Mouse (Mus musculus): ENCODE measurements around the gene Rbm14. TPM values are rescaled to one million over a fixed set of nuclear protein-coding genes. Genes with fewer than 3 reads are reported as not detected.
A peak's percentile ranks its signal among the peaks of the same experiment; 100 is the strongest.
"Not testable (repeated sequence)": the region's sequence is repeated elsewhere in the genome, so short reads cannot be mapped to it uniquely, and the experiment has no call there.

Gene Rbm14
- polyA plus RNA-seq, 1 experiment from 2014 or later = 80.0 TPM

- H3K9ac ChIP-seq = peak overlapping the region; percentile 64
- no peaks in the 10 kb centered on the region for H3K36me3 ChIP-seq
- ATAC-seq = peak; percentile 52
- peak overlapping the region; percentile 63 for H3K4me3 ChIP-seq (replicated peaks)
- no peak overlapping the region for H3K27ac ChIP-seq
- 26% methylated on average over 10 of the region's 10 CpGs for WGBS
- H3K4me1 ChIP-seq (replicated peaks) = peaks cover 23% of the 10 kb centered on the region
- peak overlapping the region; percentile 96 for H3K4me2 ChIP-seq (replicated peaks)
- peaks cover 22% of the 10 kb centered on the region for H3K27me3 ChIP-seq (replicated peaks)
- no peaks in the 10 kb centered on the region for H3K9me3 ChIP-seq
Observed at GRCm38 (mm10) chr19:4838526-4839140, 27.2 kb upstream of the Rbm14 start.

GRCm38 (mm10) chr19:4837049-4837448, 25.6 kb upstream of the Rbm14 start:
- H3K27me3 ChIP-seq (replicated peaks) = peaks cover 22% of the 10 kb centered on the region
- ATAC-seq = no peak
- H3K36me3 ChIP-seq = no peaks in the 10 kb centered on the region
- H3K9ac ChIP-seq = no peak overlapping the region
- no peaks in the 10 kb centered on the region for H3K9me3 ChIP-seq
- H3K4me1 ChIP-seq (replicated peaks) = peaks cover 23% of the 10 kb centered on the region
- H3K27ac ChIP-seq = no peak overlapping the region
- H3K4me2 ChIP-seq (replicated peaks) = no peak overlapping the region
- no peak overlapping the region for H3K4me3 ChIP-seq (replicated peaks)
- WGBS = 93% methylated on average over 6 of the region's 6 CpGs

- no peak overlapping the region for H3K27ac ChIP-seq
- WGBS = 62% methylated on average over 2 of the region's 2 CpGs
- peaks cover 23% of the 10 kb centered on the region for H3K4me1 ChIP-seq (replicated peaks)
- H3K36me3 ChIP-seq = no peaks in the 10 kb centered on the region
- no peaks in the 10 kb centered on the region for H3K9me3 ChIP-seq
- no peak overlapping the region for H3K9ac ChIP-seq
- H3K4me3 ChIP-seq (replicated peaks) = no peak overlapping the region
- ATAC-seq = no peak
- peaks cover 14% of the 10 kb centered on the region for H3K27me3 ChIP-seq (replicated peaks)
- H3K4me2 ChIP-seq (replicated peaks) = no peak overlapping the region
Observed at GRCm38 (mm10) chr19:4836096-4836495, 24.7 kb upstream of the Rbm14 start.

GRCm38 (mm10) chr19:4833977-4834376, 22.5 kb upstream of the Rbm14 start:
- WGBS = 82% methylated on average over 8 of the region's 8 CpGs
- no peak for ATAC-seq
- Histone ChIP-seq H3K36me3 (no peaks in the 10 kb centered on the region; the same call in 1 of the 2 replicates), H3K4me3 (replicated peaks) (no peak overlapping the region), H3K27me3 (replicated peaks) (no peaks in the 10 kb centered on the region), H3K4me2 (replicated peaks) (no peak overlapping the region), H3K9me3 (no peaks in the 10 kb centered on the region), H3K4me1 (replicated peaks) (peaks cover 16% of the 10 kb centered on the region), H3K9ac (no peak overlapping the region), H3K27ac (no peak overlapping the region)

- no peak overlapping the region for H3K4me3 ChIP-seq (replicated peaks)
- H3K4me2 ChIP-seq (replicated peaks) = 0 out of 2 replicates have a peak overlapping the region, but pooled peaks have one; percentile 12
- H3K9me3 ChIP-seq = no peaks in the 10 kb centered on the region
- no peak overlapping the region for H3K9ac ChIP-seq
- no peaks in the 10 kb centered on the region for H3K27me3 ChIP-seq (replicated peaks)
- no peaks in the 10 kb centered on the region for H3K4me1 ChIP-seq (replicated peaks)
- H3K36me3 ChIP-seq = peaks cover 7% of the 10 kb centered on the region
- no peak overlapping the region for H3K27ac ChIP-seq
- peak; percentile 50 for ATAC-seq
- 61% methylated on average over 7 of the region's 7 CpGs for WGBS
Observed at GRCm38 (mm10) chr19:4829156-4829555, 17.7 kb upstream of the Rbm14 start.

- peak; percentile 89 for ATAC-seq
Observed at GRCm38 (mm10) chr19:4828444-4829114, 17.1 kb upstream of the Rbm14 start.

GRCm38 (mm10) chr19:4820678-4821303, 9.4 kb upstream of the Rbm14 start:
- WGBS = 55% methylated on average over 5 of the region's 5 CpGs
- Histone ChIP-seq H3K4me3 (replicated peaks) (no peak overlapping the region), H3K27me3 (replicated peaks) (no peaks in the 10 kb centered on the region), H3K36me3 (peaks cover 7% of the 10 kb centered on the region), H3K4me2 (replicated peaks) (no peak overlapping the region), H3K27ac (0 out of 2 replicates have a peak overlapping the region, but pooled peaks have one; percentile 40), H3K9ac (no peak overlapping the region), H3K9me3 (0 out of 2 replicates have a peak, but pooled peaks cover under 1% of the 10 kb centered on the region), H3K4me1 (replicated peaks) (peaks cover 2% of the 10 kb centered on the region; the same call in 1 of the 2 replicates)
- ATAC-seq = peak; percentile 96

More at GRCm38 (mm10) chr19:4828444-4829114, 17.1 kb upstream of the Rbm14 start:
- Histone ChIP-seq H3K9me3 (no peaks in the 10 kb centered on the region), H3K27ac (peak overlapping the region; percentile 67), H3K4me2 (replicated peaks) (0 out of 2 replicates have a peak overlapping the region, but pooled peaks have one; percentile 12), H3K27me3 (replicated peaks) (no peaks in the 10 kb centered on the region), H3K4me3 (replicated peaks) (no peak overlapping the region), H3K9ac (no peak overlapping the region), H3K36me3 (peaks cover 7% of the 10 kb centered on the region), H3K4me1 (replicated peaks) (no peaks in the 10 kb centered on the region)
- WGBS = 52% methylated on average over 16 of the region's 16 CpGs

- Histone ChIP-seq H3K27ac (peak overlapping the region; percentile 72), H3K4me1 (replicated peaks) (peaks cover 2% of the 10 kb centered on the region; the same call in 1 of the 2 replicates), H3K36me3 (no peaks in the 10 kb centered on the region), H3K4me2 (replicated peaks) (no peak overlapping the region; the same call in 1 of the 2 replicates), H3K4me3 (replicated peaks) (no peak overlapping the region), H3K9me3 (0 out of 2 replicates have a peak, but pooled peaks cover 2% of the 10 kb centered on the region), H3K9ac (no peak overlapping the region), H3K27me3 (replicated peaks) (no peaks in the 10 kb centered on the region)
- 39% methylated on average over 1 of the region's 1 CpGs for WGBS
- peak; percentile 77 for ATAC-seq
Observed at GRCm38 (mm10) chr19:4817182-4817835, 5.9 kb upstream of the Rbm14 start.

GRCm38 (mm10) chr19:4813015-4813414, 1.6 kb upstream of the Rbm14 start:
- H3K9ac ChIP-seq = no peak overlapping the region
- H3K4me1 ChIP-seq (replicated peaks) = peaks cover 9% of the 10 kb centered on the region
- H3K27ac ChIP-seq = no peak overlapping the region
- 83% methylated on average over 6 of the region's 6 CpGs for WGBS
- no peaks in the 10 kb centered on the region for H3K27me3 ChIP-seq (replicated peaks)
- no peak overlapping the region for H3K4me3 ChIP-seq (replicated peaks)
- 0 out of 2 replicates have a peak, but pooled peaks cover 2% of the 10 kb centered on the region for H3K9me3 ChIP-seq
- ATAC-seq = no peak
- H3K36me3 ChIP-seq = no peaks in the 10 kb centered on the region
- H3K4me2 ChIP-seq (replicated peaks) = no peak overlapping the region

GRCm38 (mm10) chr19:4812334-4812949, 1.0 kb upstream of the Rbm14 start:
- peak overlapping the region; percentile 78 for H3K4me3 ChIP-seq (replicated peaks)
- WGBS = 72% methylated on average over 8 of the region's 8 CpGs
- H3K9ac ChIP-seq = peak overlapping the region; percentile 89
- ATAC-seq; H3K4me1 ChIP-seq (replicated peaks); H3K36me3 ChIP-seq; H3K9me3 ChIP-seq; H3K27me3 ChIP-seq (replicated peaks): not testable (repeated sequence)
- peak overlapping the region; percentile 98 for H3K27ac ChIP-seq
- H3K4me2 ChIP-seq (replicated peaks) = peak overlapping the region; percentile 55

- Histone ChIP-seq H3K9ac (peak overlapping the region; percentile 89), H3K27ac (peak overlapping the region; percentile 98), H3K4me3 (replicated peaks) (peak overlapping the region; percentile 78), H3K27me3 (replicated peaks) (no peaks in the 10 kb centered on the region), H3K36me3 (no peaks in the 10 kb centered on the region), H3K4me2 (replicated peaks) (peak overlapping the region; percentile 55), H3K4me1 (replicated peaks) (peaks cover 7% of the 10 kb centered on the region), H3K9me3 (0 out of 2 replicates have a peak, but pooled peaks cover 2% of the 10 kb centered on the region)
- 2% methylated on average over 12 of the region's 12 CpGs for WGBS
- no peak; the same call in 1 of the 2 replicates for ATAC-seq
Observed at GRCm38 (mm10) chr19:4811909-4812242, 442 bp upstream of the Rbm14 start.

GRCm38 (mm10) chr19:4810746-4811062, 730 bp downstream of the Rbm14 start:
- 0% methylated on average over 16 of the region's 17 CpGs for WGBS
- Histone ChIP-seq H3K36me3 (no peaks in the 10 kb centered on the region), H3K9ac (peak overlapping the region; percentile 68), H3K9me3 (0 out of 2 replicates have a peak, but pooled peaks cover under 1% of the 10 kb centered on the region), H3K4me2 (replicated peaks) (peak overlapping the region; percentile 75), H3K27me3 (replicated peaks) (no peaks in the 10 kb centered on the region), H3K4me3 (replicated peaks) (peak overlapping the region; percentile 78), H3K27ac (peak overlapping the region; percentile 94), H3K4me1 (replicated peaks) (peaks cover 7% of the 10 kb centered on the region)
- ATAC-seq = no peak

All from intestine, embryonic 15.5 days (tissue).